Mouse (Mus musculus) heart, adult 8-10 months (tissue): ENCODE measurements around the gene Cabin1. TPM values are rescaled to one million over a fixed set of nuclear protein-coding genes. Genes with fewer than 3 reads are reported as not detected.
A peak's percentile ranks its signal among the peaks of the same experiment; 100 is the strongest.

Source experiments
- DNase-seq: peaks from one replicate; pipeline ENCODE4 v3.0.0; 2022; ENCODE audit warnings: low spot score
- total RNA-seq, 4 experiments: library from RNA; stranded (reverse); gene quantifications; 2 replicates each; pipeline ENCODE4 v1.2.4; 2022

Cabin1 gene
- total RNA-seq, 4 experiments from 2014 or later = 15.5 to 22.0 (median 20.8) TPM

DNA sequence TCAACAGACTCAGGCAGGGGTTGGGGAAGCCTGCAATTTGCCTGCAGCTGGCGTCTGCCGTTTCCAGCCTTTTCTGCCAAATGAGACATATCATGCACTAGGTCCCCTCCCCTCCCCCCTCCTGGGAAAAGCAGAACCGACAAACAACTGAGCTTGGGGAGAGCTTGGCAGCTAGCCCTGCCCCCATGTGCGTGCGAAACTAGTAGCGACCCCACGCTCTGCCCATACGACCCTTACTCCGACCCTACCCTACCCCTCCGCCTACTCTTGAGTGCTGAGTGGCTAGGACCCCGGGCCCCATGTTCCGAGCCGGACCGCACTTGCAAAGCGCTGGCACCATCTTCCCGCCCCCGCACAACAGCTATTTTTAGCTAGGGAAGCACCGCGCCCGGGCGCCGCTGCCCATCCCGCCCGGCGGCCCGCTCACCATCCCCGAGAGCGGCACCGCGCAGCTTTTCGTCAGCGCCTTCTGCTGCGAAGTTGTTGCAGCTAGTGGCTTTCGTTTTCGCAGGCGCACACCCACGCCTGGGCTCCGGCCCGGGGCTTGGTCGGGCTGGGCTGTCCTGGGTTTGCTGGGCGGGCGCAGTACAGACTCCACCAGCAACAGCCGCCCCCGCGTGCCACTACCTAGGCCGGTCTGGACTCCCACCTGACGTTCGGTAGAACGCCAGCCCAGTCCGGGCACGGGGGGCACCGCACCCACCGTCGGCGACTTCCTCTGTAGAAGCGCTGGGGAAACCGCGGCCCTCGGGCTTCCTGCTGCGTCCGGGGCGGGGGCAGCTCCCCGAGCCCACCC is 96.8 kb downstream of the Cabin1 start:
- peak; percentile 67 for DNase-seq

DNA sequence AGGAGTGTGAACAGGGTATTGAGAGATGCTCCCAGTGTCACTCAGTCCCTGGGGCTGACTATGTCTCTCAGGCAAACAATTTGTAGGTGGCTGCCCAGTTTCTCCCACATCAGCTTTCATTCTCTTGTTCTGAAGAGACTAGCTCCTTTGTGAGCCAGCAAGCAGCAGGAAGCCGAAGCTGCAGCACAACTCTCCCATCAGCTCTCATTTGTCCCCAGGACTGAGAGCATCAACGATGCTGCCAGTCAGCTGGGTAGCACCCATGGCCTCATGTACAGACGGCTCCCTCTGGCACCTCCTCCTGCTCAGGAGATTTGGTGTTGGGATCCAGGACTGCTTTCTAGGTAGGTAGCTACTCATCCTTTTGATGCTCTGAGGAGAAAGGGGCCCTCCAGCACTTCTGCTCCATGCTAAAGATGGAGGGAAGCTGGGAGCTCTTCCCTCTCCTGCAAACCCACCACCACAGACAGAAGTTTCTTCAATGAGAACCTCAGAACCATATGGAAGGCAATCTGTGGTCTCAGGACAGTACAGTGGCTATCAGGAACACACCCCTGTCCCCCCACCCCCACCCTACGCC is 97.6 kb downstream of the Cabin1 start:
- DNase-seq = no peak

DNA sequence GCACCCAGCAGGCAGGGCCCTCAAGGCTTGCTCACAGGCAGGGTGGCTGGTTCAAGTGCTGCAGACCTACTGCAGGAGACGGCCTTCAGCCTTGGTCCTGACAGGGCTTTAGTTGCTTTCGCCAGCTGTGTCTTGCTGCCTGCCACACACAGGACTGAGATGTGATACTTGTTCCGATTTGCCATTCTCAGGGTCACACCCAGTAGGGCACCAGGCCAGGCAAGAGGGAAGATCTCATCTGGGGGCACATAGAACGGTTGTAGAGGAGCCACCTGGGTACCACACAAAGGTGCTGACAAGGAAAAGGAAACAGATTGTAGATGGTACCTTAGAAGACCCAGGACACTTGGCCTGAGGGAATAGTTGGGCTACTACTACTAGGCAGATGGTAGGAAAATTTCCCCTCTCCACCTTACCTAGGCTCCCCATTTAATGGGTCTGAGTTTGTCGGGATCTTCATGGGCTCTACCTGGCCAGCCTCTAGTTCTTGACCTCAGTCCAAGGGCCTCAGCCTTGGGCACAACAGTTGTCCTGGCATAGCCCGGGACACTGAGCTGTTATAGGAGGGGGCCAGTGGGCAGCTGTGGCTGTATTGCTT is 99.4 kb downstream of the Cabin1 start:
- no peak for DNase-seq

DNA sequence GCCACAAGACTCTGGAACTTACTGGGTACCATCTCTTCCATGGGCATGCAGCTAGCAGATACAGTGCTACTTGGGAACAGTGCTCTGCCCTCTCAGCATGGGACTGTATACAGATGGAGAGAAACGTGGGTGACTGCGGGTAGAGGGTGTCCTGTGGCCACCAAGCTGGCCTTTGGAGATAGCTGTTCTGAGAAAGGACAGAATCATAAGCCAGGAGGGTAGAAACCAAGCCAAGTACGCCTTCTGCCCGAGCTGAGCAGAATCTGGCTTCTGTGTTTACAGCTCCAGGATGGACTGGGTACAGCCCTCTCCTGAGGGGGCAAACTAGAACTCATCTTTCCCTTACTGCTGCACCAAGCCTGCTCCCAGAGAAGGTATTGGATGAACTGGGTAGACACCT is 101.6 kb downstream of the Cabin1 start:
- DNase-seq = no peak

DNA sequence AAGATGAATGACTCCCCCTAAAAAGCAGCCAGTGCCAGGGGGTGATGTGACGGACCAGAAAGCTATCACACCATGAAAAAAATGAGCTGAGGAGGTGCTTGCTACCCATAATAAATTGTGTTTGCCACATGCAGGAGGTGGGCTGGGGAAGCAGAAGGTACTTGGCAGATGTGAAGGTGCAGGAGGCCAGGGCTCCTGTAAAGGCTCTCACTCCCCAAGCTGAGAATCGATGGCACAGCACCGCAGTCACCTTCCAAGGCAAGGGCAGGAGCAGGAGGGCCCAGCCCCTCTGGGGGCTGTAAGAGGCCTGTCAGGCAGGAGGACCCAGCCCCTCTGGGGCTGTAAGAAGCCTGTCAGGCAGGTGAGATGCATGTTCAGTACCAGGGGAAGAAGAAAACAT is 102.3 kb downstream of the Cabin1 start:
- no peak for DNase-seq

DNA sequence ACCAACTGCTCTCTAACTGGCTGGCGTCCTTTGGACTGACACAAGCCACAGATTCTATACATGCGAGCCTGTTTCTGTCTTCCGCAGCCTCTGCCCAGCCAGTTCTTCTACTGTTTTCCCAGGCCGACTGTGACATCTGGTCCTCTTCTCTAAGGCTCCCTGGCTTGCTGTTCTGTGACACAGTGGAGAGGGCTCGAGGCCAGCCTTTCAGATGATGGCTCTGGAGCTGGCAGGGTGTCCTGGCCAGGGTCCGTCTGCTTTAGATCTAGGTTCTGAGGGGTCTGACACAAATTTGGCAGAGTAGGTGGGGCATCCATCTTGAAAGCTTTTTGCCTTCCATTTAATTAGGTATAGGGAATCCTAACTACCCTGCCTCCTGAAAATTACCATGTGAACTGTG is 102.8 kb downstream of the Cabin1 start:
- no peak for DNase-seq

DNA sequence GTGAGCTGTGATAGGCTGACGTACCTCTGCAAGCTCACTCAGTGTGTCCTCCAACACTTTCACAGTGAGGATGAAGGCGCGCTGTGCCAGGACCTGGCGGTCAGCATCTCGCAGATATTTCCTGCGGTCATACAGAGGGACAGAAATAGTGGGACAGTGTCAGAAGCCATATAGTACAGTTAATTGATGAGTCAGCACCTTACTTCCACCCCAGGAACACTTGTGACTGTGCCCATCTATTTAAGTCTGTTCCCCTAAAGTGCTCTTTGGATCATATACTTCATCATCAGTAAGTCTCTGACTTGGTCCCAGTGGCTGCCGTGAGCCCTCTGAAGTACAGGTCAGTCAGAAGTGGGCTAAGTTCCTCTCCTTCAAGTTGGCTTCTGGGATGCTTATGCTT is 106.4 kb downstream of the Cabin1 start:
- no peak for DNase-seq

DNA sequence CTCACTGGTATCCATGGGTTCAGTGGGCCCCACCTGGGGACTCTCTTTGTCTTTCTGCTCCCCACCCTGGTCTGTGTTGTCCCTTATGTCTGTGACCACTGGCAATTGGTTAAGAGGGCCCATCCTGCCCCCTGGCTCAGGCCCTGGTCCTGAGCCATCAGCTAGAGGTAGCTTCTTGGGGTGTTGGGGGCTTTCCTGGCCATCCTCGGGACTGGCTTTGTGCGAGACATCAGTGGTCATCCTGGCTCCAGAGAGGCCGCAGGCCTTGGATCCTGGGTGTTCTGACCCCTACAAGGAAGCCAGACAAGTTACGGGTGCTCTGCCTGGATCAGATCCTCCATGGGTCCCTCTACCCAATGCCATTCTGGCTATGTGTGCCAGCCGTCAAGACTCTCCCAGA is 107.0 kb downstream of the Cabin1 start:
- no peak for DNase-seq

DNA sequence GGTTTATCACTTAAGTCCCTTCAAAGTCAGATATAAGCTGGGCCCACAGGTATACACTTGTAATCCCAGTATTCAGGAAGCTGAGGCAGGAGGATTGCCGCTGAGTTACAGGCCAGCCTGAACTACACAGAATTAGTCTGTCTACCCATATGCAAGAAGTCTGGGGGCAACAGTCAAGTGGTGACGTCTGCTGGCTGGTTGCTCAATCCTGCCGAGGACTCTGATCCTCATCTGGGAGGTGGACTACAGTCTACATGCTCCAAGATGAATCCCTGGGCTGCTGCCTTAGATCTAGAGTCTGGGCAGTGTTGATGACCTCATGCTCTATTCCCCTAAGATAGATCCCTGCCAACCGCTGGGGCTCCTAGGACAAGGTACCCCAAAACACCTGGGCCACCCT is 110.1 kb downstream of the Cabin1 start:
- no peak for DNase-seq

DNA sequence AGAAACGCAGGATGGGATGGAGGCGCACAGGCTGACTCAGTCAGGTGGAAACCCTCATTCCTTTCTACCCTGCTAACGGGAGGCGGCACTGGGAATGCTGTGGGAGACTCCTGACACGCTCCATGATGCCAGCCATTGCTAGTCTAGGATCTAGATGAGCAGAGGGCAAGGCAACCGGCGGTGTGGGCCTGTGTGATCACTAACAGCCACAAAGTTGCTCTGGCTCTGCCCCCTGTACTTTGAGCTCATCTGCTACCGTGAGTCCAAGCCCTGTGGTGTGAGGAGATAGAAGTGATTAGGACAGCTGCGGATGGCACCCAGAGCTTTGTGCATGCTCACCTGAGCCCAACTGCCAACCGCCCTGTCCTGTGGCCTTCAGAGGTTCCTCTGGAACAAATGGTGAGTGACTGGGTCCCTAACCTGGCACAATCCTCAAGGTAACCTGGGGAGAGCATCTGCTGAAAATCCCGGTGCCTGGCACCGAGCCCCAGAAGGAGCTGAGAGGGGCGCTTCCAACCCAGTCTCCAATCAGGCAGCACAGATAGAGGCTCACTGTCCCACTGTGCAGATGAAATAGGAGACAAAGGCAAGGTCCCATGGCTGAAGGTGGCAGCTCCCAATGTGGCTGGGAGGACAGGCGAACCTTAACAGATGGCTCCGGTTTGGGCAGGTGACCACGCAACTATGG is 112.6 kb downstream of the Cabin1 start:
- no peak for DNase-seq

DNA sequence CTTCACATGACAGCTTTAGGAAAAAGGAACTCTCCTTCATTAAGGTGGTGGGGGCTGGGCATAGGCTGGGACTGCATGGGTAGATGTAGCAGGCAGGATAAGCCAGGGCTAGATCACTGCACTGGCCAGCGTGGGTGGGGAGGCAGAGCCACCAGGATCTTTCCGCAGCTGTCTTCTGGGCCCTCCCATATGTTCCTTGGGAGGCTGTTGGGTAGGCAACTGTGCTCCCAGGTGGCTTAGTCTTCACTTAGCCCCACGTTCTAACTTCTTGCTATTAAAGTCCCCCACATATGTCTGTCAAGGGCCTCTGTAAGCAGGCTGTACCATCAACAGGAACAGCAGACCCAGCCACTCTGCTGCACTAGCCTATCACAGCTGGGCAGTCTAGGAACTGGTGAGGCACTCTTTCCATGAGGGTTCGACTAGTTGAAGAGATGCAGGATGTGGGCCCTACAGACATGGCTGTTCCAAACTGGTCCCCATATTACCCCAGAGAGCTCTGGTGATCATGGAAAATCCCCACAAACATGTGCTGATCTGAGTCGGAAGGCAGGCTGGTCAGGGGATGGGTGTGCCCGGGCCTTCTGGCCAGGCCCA is 113.7 kb downstream of the Cabin1 start:
- no peak for DNase-seq

DNA sequence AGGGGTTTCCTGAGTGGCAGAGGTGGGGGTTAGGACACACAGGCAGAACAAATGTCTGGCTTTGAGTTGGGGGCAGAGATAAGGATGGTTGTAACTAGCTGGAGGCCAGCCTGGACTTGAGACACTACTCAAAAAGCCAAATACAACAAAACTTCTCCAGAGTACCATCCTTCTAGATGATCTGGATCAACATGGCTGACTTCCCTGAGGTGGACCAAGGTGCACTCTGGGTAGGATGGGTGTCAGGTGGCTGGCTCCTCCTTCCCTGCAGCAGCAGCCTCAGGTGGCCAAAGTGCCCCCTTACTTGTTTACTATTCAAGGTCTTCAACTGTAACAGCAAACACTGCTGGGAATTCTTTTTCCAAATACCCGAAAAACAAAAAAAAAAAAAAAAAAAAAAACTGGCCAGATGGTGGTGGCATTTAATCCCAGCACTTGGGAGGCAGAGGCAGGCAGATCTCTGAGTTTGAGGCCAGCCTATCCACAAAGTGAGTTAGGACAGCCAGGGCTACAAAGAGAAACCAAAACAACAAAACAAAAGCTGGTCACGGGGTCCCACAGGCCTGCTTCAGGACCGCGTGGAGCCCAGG is 114.6 kb downstream of the Cabin1 start:
- no peak for DNase-seq

DNA sequence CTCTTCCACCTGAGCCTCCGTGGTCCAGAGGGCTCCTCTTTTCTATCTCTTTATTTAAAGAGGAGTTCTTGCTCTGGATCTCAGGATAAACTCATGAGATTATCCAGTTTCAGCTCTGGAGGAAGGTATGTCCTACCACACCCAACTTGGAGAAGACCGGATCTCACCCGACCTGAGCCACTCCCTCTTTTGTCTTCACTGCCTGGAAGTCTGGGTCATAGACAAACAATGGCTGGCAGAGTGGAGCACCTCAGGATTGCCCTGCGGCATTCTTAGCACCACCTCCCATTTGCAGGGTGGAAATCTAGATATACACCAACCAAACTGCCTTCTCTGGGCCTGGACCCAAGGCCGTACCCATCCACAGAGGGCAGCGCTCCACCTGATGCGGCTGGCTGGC is 115.1 kb downstream of the Cabin1 start:
- no peak for DNase-seq

DNA sequence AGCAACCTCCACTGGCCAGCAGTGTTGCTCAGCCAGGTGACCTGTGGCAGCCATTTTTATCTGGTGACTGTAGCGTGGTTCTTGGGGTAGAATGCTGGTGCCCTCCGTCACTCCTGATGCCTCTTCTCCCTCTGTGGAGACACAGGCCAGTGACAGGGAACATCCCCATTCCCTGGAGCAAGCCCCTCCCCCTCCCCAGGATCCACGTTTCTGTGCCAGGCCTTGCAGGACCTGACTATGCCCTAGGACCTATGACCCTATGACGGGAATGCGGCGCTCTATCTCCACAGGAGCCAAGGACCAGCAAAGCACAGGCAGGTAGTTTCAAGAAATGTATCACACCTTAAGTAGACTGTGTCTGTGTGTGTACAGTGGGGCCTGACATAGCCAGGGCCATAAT is 116.0 kb downstream of the Cabin1 start:
- DNase-seq = no peak

DNA sequence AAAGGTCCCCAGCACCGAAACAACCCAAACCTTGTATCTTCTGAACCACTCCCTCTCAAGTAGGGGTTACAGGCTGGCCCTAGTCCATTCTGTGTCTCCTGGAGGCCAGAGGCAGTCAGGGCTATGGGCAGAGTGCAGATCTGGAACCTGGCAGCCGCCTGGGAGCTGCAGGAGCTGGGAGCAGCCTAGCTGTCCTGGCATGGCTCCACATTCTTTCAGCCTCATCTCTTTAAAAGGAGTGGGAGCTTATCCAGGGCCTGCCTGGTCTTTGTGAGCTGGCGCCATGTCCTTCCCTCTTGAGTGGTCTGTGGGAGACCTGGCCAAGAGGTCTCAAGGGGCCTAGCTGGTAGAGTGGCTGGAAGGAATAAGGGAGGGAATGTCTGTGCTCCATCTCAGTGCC is 116.8 kb downstream of the Cabin1 start:
- peak; percentile 54 for DNase-seq

DNA sequence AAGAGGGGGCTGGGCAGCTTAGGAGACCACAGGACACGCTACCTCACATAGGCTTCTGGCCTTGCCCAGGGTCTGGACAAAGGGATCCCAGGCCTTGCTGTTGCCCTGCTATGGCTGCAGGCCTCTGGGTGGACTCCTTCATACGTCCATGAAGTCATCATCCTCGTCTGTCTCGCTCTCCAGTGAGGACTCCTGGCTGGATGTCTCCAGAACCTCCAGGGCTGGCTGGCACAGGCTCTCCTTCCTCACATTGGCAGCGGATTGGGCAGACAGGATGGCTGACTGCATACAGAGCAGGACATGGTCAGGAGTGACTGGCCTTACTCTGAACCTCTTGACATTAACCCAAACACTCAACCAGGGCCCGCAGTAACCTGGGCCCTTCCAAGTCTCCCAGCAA is 117.7 kb downstream of the Cabin1 start:
- no peak for DNase-seq

DNA sequence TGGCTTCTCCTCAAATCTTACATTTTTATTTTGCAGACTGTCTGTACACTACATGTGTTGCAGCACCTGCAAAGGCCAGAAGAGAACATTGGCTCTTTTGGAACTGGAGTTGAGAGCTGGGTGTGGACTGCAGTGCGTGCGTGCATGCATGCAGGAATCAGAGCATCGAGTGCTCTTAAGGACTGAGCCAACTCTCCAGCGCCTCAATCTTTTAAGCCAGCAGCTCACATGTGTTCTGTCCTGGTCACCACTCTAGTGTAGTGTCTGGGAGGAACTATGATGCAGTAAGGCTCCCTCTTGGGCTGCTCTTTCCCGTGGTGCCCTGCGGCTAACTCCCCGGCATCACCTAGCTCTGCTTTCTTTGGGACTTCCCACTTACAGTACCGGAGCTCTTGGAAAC is 118.5 kb downstream of the Cabin1 start:
- no peak for DNase-seq

DNA sequence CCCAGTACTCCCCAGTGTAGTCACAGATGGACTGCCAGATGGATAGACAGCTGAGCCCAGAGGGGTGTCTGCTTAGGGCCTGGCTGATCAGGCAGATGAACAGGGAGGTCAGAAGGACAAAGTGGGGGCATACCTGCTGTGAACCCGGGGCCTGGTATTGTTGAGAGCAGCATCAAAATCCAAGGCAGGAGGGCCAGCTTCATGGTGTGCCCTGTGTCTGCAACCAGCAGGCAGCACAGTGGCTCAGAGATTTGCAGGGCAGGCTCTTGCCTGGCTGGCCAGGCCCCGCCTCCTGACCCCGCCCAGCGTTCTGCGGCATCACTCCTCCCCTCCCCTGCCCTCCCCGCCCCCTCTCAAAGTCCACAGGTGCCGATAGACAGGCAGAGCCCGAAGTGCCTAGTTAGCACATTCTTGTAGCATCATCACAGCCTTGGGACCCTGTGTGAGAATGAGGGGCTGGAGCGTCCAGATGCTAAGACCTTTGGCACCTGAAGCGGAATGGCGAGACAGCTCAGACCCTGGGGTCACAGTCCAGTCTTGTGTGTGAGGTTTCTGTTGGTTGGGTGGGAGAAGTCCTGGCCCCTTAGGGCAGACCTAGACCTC is 120.3 kb downstream of the Cabin1 start, which contains the start of gene Susd2:
Susd2 (minus strand) TSS at position 268 of the 603 bp plus-strand sequence.
- DNase-seq = peak; percentile 28

DNA sequence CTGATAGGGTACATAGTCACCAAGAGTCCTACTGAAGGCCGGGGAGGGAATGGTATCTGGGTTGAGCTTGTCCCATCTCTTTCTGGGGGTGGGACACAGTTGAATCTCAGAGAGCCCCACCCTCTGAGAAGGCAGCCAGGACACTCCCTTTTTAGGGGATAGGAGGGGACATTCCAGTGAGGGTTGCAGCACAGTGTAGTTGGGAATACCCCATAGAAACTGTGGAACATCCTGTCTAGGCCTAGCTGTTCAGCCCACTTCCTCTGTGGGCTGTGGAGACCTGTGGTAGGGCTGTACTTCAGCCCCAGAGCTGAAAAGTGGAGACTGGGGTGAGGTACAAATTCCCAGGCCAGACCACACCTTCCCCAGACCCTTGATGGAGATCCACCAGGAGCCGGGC is 121.2 kb downstream of the Cabin1 start:
- DNase-seq = no peak

DNA sequence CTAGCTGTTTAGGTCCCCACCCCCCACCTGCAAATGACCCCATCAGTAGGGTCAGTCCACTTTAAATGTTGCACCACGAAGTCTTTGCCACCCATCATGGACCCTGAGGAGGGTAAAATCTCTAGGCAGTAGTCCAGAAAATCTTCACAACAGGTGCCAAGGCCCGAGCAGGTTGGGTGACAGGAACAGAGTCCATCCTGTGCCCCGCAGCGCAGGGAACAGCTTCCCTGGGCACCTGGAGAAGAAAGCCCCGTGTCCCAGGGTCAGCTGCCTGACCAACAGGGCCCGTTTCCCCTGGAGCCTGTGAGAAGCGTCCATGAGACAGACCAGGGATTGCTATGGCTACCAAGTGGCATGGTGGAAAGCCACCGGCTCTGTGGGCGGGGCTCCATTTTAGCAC is 121.7 kb downstream of the Cabin1 start:
- DNase-seq = no peak

DNA sequence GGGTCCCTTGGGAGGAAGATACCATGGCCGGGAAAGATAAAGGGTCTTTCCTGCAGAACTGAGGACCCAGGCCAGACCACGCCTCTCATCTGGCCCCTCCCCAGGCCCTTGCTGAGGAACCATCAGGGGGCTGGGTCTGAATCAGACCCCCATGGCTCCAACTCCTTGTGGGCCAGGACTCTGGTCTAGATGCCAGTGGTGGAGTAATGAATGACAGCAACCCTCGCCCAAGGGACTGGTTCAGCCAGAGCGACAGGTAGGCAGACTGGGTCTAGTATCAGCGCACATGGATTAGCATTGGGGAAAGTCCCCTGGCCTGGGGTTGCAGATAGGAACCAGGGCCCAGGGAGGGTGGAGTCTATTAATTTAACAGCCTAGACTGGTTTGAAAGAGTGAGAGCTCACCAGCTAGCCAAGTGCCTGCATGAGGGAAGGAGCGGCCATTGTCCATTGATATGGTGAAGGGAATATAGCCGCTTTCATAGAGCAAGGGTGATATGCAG is 122.4 kb downstream of the Cabin1 start:
- no peak for DNase-seq
